Comparison of ENCODE assay signal across 24 mouse cellular contexts in the genomic region with DNA sequence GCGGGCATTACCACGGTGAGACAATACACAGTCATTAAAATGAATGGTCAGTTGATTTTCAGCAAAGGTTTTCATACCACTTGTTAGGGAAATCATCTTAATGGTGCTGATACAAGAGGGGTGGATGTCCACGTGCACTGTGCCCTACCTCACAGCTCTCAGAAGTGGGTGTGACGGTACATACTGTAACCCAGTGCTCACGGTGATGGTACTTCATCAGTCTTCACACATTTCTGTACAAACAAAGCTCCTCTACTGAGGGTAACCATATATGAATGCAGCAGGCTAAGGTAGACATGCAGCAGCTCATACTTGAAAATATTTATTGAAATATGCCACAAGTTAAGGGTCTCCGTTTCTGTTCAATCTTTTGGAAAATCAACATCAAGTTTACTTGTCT. TPM values are rescaled to one million over a fixed set of nuclear protein-coding genes. Genes with fewer than 3 reads are reported as not detected.
DNase-seq lines count a peak whose midpoint lies in the region; ATAC-seq and TF ChIP-seq lines count a peak whose summit lies in the region.
"Had no signal": no experiment of that assay in that cellular context is flagged by ENCODE, and none has a peak within 500 bp of the region (broad histone marks: within the 10 kb centered on the region; RNA-seq: fewer than 3 reads in every experiment).

No protein-coding gene starts in this region.

- peaks cover 2% of the 10 kb centered on the region; the same call in 1 of the 2 replicates for H3K36me3 ChIP-seq in lung, embryonic 16.5 days (ENCODE audit: control insufficient read depth, insufficient read depth, low read length)
- no peaks in the 10 kb centered on the region for H3K36me3 ChIP-seq in midbrain, embryonic 11.5 days (ENCODE audit: control insufficient read depth, insufficient read depth, low read length)
- peaks cover 4% of the 10 kb centered on the region; the same call in 1 of the 2 replicates for H3K36me3 ChIP-seq in midbrain, embryonic 13.5 days
- H3K36me3 ChIP-seq in forebrain, embryonic 12.5 days (replicated peaks): peaks cover 3% of the 10 kb centered on the region

- H3K9ac ChIP-seq in lung, embryonic 16.5 days (ENCODE audit: low read length): no peak overlapping the region
- H3K9ac ChIP-seq in midbrain, embryonic 11.5 days (ENCODE audit: low read length): no peak overlapping the region
- H3K9ac ChIP-seq in midbrain, embryonic 13.5 days (replicated peaks): no peak overlapping the region
- no peak overlapping the region for H3K9ac ChIP-seq in forebrain, embryonic 12.5 days
- H3K9ac ChIP-seq: embryonic facial prominence, embryonic 13.5 days; embryonic facial prominence, embryonic 15.5 days; forebrain, embryonic 13.5 days; forebrain, embryonic 15.5 days had no signal

- no peaks in the 10 kb centered on the region for H3K9me3 ChIP-seq in lung, embryonic 16.5 days (ENCODE audit: control insufficient read depth, low read length)
- H3K9me3 ChIP-seq in midbrain, embryonic 11.5 days (ENCODE audit: control insufficient read depth, low read length): no peaks in the 10 kb centered on the region
- no peaks in the 10 kb centered on the region for H3K9me3 ChIP-seq in midbrain, embryonic 13.5 days
- H3K9me3 ChIP-seq in forebrain, embryonic 12.5 days: no peaks in the 10 kb centered on the region
- H3K9me3 ChIP-seq: embryonic facial prominence, embryonic 13.5 days; embryonic facial prominence, embryonic 15.5 days; forebrain, embryonic 10.5 days; forebrain, embryonic 13.5 days; forebrain, embryonic 15.5 days had no signal

- H3K27ac ChIP-seq in lung, embryonic 16.5 days (ENCODE audit: low read length): no peak overlapping the region
- H3K27ac ChIP-seq in midbrain, embryonic 11.5 days (ENCODE audit: low read depth, low read length): no peak overlapping the region
- no peak overlapping the region for H3K27ac ChIP-seq in midbrain, embryonic 13.5 days
- H3K27ac ChIP-seq in forebrain, embryonic 12.5 days: no peak overlapping the region
- H3K27ac ChIP-seq: embryonic facial prominence, embryonic 13.5 days; embryonic facial prominence, embryonic 15.5 days; forebrain, embryonic 13.5 days; forebrain, embryonic 15.5 days had no signal

- peaks cover 11% of the 10 kb centered on the region for H3K4me1 ChIP-seq in lung, embryonic 16.5 days (replicated peaks; ENCODE audit: control insufficient read depth, insufficient read depth, low read length)
- peaks cover 10% of the 10 kb centered on the region for H3K4me1 ChIP-seq in lung, adult 2 months (ENCODE audit: control insufficient read depth, insufficient read depth, low read length)
- peaks cover 12% of the 10 kb centered on the region for H3K4me1 ChIP-seq in midbrain, embryonic 11.5 days (ENCODE audit: control insufficient read depth, insufficient read depth, low read length)
- peaks cover 10% of the 10 kb centered on the region for H3K4me1 ChIP-seq in midbrain, embryonic 13.5 days (replicated peaks)
- H3K4me1 ChIP-seq in forebrain, embryonic 12.5 days: peaks cover 15% of the 10 kb centered on the region

- no peak for DNase-seq in lung, adult 2 months
- DNase-seq in midbrain, embryonic 11.5 days (ENCODE audit: low spot score, missing footprints): peak; percentile 68
- DNase-seq in lung, postnatal 14 days: peak; percentile 28
- DNase-seq in lung, postnatal 25 days (ENCODE audit: low spot score): peak; percentile 73
- no peak for DNase-seq in layer of hippocampus, adult 11-12 months (ENCODE audit: low spot score)
- DNase-seq: adrenal gland, adult 2 months; adrenal gland, postnatal 10 days; adrenal gland, postnatal 25 days; cerebellum, adult 11 months; cerebellum, adult 18-20 months; cerebellum, adult 8-10 months; cerebellum, adult 9-11 months; cerebellum, postnatal 14 days; cerebellum, postnatal 36 days; embryo, embryonic 11 days had no signal

- H3K4me2 ChIP-seq in lung, embryonic 16.5 days (ENCODE audit: low read depth, low read length): no peak overlapping the region
- no peak overlapping the region for H3K4me2 ChIP-seq in midbrain, embryonic 11.5 days
- H3K4me2 ChIP-seq in midbrain, embryonic 13.5 days (replicated peaks): no peak overlapping the region
- no peak overlapping the region for H3K4me2 ChIP-seq in forebrain, embryonic 12.5 days
- H3K4me2 ChIP-seq: embryonic facial prominence, embryonic 13.5 days; embryonic facial prominence, embryonic 15.5 days; forebrain, embryonic 13.5 days; forebrain, embryonic 15.5 days had no signal

- WGBS in lung, embryonic 16.5 days: 59% methylated on average over 6 of the region's 6 CpGs
- 60% methylated on average over 6 of the region's 6 CpGs for WGBS in lung, adult 2 months
- 88% methylated on average over 6 of the region's 6 CpGs for WGBS in midbrain, embryonic 11.5 days
- 91% methylated on average over 6 of the region's 6 CpGs for WGBS in midbrain, embryonic 13.5 days
- 89% methylated on average over 6 of the region's 6 CpGs for WGBS in forebrain, embryonic 12.5 days

- no peak overlapping the region for H3K4me3 ChIP-seq in lung, embryonic 16.5 days (ENCODE audit: low read length)
- H3K4me3 ChIP-seq in lung, adult 2 months (replicated peaks; ENCODE audit: extremely low read depth, low read depth, low read length): no peak overlapping the region
- H3K4me3 ChIP-seq in midbrain, embryonic 11.5 days (ENCODE audit: low read depth, low read length): no peak overlapping the region
- H3K4me3 ChIP-seq in midbrain, embryonic 13.5 days (replicated peaks): no peak overlapping the region
- no peak overlapping the region for H3K4me3 ChIP-seq in forebrain, embryonic 12.5 days (replicated peaks)
- H3K4me3 ChIP-seq: embryonic facial prominence, embryonic 13.5 days; embryonic facial prominence, embryonic 15.5 days; erythroblast, embryonic 14.5 days; forebrain, embryonic 10.5 days; forebrain, embryonic 13.5 days; forebrain, embryonic 15.5 days had no signal

- no peak for TF ChIP-seq CTCF in lung, adult 2 months (IDR thresholded peaks at IDR 0.05; ENCODE audit: insufficient read depth, low read length)

- peak; percentile 43 for ATAC-seq in lung, embryonic 16.5 days (ENCODE audit: low read depth)
- ATAC-seq in midbrain, embryonic 11.5 days (ENCODE audit: low FRiP score): no peak
- no peak for ATAC-seq in midbrain, embryonic 13.5 days
- ATAC-seq in forebrain, embryonic 12.5 days (ENCODE audit: low FRiP score): no peak
- ATAC-seq: forebrain, embryonic 13.5 days; forebrain, embryonic 15.5 days had no signal

- TF ChIP-seq POLR2A in lung, adult 2 months (IDR thresholded peaks at IDR 0.05; ENCODE audit: borderline replicate concordance, extremely low read depth, low read depth, low read length): no peak

- no peaks in the 10 kb centered on the region for H3K27me3 ChIP-seq in lung, embryonic 16.5 days (ENCODE audit: control insufficient read depth, insufficient read depth, low read depth, low read length)
- peaks cover 2% of the 10 kb centered on the region; the same call in 1 of the 2 replicates for H3K27me3 ChIP-seq in midbrain, embryonic 11.5 days (ENCODE audit: control insufficient read depth, insufficient read depth, low read length)
- peaks cover 17% of the 10 kb centered on the region for H3K27me3 ChIP-seq in midbrain, embryonic 13.5 days
- H3K27me3 ChIP-seq in forebrain, embryonic 12.5 days: peaks cover 19% of the 10 kb centered on the region; the same call in 1 of the 2 replicates
- H3K27me3 ChIP-seq: forebrain, embryonic 15.5 days had no signal

RNA-seq across cellular contexts. Expression of gene Pld6, which starts 3.9 kb away (rescaled TPM):
- polyA plus RNA-seq in lung, embryonic 16.5 days (2015; fragmentation: Nextera tagmentation; extraction: Ambion mirVana): 7.9 and 10.3 TPM in 2 replicates
- 2.0 and 2.9 TPM in 2 replicates for polyA plus RNA-seq in lung, adult 2 months (2012; rRNA removed)
- 0.36 and 0.79 TPM in 2 replicates for polyA plus RNA-seq in midbrain, embryonic 11.5 days (2014; fragmentation: Nextera tagmentation; extraction: Ambion mirVana)
- 2.4 and 2.7 TPM in 2 replicates for polyA plus RNA-seq in midbrain, embryonic 13.5 days (2015; fragmentation: Nextera tagmentation; extraction: Ambion mirVana)
- polyA plus RNA-seq in forebrain, embryonic 12.5 days (2016; fragmentation: Nextera tagmentation; extraction: Ambion mirVana): 2.3 TPM in 2 replicates
- polyA plus RNA-seq: erythroblast, embryonic 14.5 days had no signal

RNA-seq across cellular contexts. Expression of gene Flcn, which starts 26.2 kb away (rescaled TPM):
- 28.1 and 32.1 TPM in 2 replicates for polyA plus RNA-seq in lung, embryonic 16.5 days (2015; fragmentation: Nextera tagmentation; extraction: Ambion mirVana)
- polyA plus RNA-seq in lung, adult 2 months (2012; rRNA removed): 58.9 and 59.6 TPM in 2 replicates
- 27.4 and 28.2 TPM in 2 replicates for polyA plus RNA-seq in midbrain, embryonic 11.5 days (2014; fragmentation: Nextera tagmentation; extraction: Ambion mirVana)
- polyA plus RNA-seq in midbrain, embryonic 13.5 days (2015; fragmentation: Nextera tagmentation; extraction: Ambion mirVana): 38.4 and 41.7 TPM in 2 replicates
- polyA plus RNA-seq in forebrain, embryonic 12.5 days (2016; fragmentation: Nextera tagmentation; extraction: Ambion mirVana): 33.3 and 36.1 TPM in 2 replicates

RNA-seq across cellular contexts. Expression of gene Nt5m, which starts 55.7 kb away (rescaled TPM):
- polyA plus RNA-seq in lung, embryonic 16.5 days (2015; fragmentation: Nextera tagmentation; extraction: Ambion mirVana): 32.8 and 36.0 TPM in 2 replicates
- 18.5 and 19.0 TPM in 2 replicates for polyA plus RNA-seq in lung, adult 2 months (2012; rRNA removed)
- 38.8 and 40.4 TPM in 2 replicates for polyA plus RNA-seq in midbrain, embryonic 11.5 days (2014; fragmentation: Nextera tagmentation; extraction: Ambion mirVana)
- polyA plus RNA-seq in midbrain, embryonic 13.5 days (2015; fragmentation: Nextera tagmentation; extraction: Ambion mirVana): 58.6 and 60.5 TPM in 2 replicates
- polyA plus RNA-seq in forebrain, embryonic 12.5 days (2016; fragmentation: Nextera tagmentation; extraction: Ambion mirVana): 41.5 and 41.9 TPM in 2 replicates

RNA-seq across cellular contexts. Expression of gene Cops3, which starts 56.0 kb away (rescaled TPM):
- 189 and 199 TPM in 2 replicates for polyA plus RNA-seq in lung, embryonic 16.5 days (2015; fragmentation: Nextera tagmentation; extraction: Ambion mirVana)
- polyA plus RNA-seq in lung, adult 2 months (2012; rRNA removed): 12.3 and 17.7 TPM in 2 replicates
- polyA plus RNA-seq in midbrain, embryonic 11.5 days (2014; fragmentation: Nextera tagmentation; extraction: Ambion mirVana): 252 and 256 TPM in 2 replicates
- polyA plus RNA-seq in midbrain, embryonic 13.5 days (2015; fragmentation: Nextera tagmentation; extraction: Ambion mirVana): 218 and 223 TPM in 2 replicates
- 221 and 226 TPM in 2 replicates for polyA plus RNA-seq in forebrain, embryonic 12.5 days (2016; fragmentation: Nextera tagmentation; extraction: Ambion mirVana)

Comparison
In these comparisons a context has a peak if more than half of its experiments do, and no peak if none do; other contexts are left out.
1. DNase-seq: peak in midbrain, embryonic 11.5 days (single experiment), lung, postnatal 14 days (single experiment) and lung, postnatal 25 days (single experiment); none in lung, adult 2 months (single experiment) and layer of hippocampus, adult 11-12 months (single experiment).